Mouse (Mus musculus) gastrocnemius, postnatal 25 days (tissue): Measurements from ENCODE around the gene Gm17268. TPM values are rescaled to one million over a fixed set of nuclear protein-coding genes. Genes with fewer than 3 reads are reported as not detected.

Source experiments
- DNase-seq: peaks from one replicate; pipeline ENCODE4 v3.0.0; 2022
- total RNA-seq, 2 experiments: library from RNA; stranded (reverse); gene quantifications; 1 replicate in 1 of 2; 2 replicates in 1 of 2; pipeline ENCODE4 v1.2.3; 2021

Gene Gm17268
- total RNA-seq, 2 experiments from 2014 or later = not detected

DNA sequence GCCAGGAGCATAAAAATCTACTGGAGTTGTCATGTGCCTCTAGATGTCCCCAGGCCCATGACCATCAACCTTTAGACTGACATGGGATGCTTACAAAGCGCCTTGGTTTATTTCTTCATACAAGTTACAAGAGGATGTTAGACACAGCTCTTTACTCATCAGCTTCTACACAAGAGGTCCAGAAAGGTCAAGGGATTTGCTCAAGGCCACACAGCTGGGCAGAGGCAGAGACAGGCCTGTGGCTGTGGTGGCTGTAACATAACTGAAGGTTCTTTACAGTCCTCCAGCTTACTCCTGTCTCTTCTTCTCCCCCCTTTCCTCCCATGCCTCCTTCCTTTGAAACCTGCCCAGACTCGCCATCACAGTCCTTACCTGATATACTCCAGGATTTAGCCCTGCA lies 8.2 kb downstream of the Gm17268 start:
- no peak for DNase-seq

DNA sequence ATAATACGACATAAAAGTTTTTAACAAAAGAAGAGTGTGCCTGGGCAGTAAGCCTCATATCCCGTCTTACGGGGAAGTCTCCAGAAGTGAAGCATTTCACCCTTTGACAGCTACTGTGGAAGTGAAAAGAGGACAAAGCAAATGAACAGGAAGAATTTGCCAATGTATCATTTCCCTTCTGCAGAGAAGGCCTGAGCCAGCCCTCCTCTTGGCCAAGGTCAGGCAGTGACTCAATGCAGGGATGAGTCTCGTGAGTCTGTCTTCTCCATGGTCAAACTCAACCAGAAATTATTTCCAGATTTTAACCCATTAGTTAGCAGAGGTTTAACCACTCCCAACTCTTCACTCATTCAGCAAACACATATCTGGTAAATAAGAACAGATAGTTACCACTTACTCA lies 14.6 kb downstream of the Gm17268 start:
- no peak for DNase-seq

DNA sequence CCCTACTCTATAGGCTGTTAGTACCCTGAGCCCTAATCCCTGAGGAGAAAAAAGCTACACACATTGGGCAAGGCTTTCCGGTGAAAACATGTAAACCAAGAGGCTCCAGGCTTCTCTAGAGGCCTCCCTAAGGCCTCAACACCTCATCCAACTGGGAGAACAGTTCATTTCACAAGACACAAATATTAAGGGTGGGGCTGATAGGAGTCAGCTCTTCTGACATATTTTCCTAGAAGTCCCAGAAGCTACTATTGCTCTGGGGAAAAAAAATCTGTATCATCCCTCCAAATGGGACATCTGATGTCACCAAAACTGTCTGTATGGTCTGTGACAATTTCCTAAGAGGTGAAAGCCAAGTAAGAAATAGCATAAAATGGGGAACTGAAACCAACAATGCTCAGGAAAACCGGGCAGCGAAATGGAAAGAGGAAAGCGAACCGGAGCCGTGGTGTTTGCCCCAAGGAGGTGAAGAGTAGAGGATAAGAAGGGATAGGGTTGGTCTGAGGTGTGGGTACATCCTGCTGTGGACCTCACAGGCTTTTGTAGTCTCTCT lies 15.8 kb downstream of the Gm17268 start:
- DNase-seq = no peak

DNA sequence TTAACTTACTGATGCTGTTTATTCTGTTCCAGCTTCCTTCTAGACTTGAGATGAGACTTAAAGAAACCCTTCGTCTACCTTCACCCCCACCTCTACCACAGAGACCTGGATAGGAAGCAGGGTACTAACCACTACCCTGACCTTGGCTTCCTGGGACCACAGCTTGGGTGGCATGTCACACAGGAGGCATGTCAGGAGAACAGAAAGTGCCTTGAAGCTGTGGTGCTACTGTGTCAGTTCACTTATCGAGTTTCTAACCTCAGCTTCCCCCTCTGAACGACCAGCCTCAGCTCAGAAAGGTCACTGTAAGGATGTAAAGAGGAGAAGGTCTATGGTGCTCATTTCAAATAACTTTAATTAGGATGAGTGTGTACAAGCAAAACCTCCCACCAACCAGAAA lies 17.0 kb downstream of the Gm17268 start:
- DNase-seq = no peak

DNA sequence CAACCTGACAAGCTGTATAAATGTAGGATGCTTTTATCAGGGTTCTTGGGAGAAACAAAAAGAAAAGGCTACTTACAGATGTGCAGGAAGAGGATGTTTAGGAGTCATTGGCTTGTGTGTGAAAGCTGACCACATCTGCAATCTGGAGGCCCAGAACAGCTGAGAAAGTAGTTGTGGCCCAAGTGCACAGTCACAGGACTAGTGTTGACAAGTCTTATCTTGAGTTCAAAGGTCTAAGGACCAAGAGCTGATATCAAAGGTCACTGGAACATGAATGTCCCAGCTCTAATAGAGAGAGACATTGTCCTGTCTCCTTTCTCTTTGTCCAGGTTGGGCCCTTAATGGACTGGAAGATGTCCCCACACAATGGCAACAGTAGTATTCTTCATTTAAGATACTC lies 18.6 kb downstream of the Gm17268 start:
- no peak for DNase-seq

DNA sequence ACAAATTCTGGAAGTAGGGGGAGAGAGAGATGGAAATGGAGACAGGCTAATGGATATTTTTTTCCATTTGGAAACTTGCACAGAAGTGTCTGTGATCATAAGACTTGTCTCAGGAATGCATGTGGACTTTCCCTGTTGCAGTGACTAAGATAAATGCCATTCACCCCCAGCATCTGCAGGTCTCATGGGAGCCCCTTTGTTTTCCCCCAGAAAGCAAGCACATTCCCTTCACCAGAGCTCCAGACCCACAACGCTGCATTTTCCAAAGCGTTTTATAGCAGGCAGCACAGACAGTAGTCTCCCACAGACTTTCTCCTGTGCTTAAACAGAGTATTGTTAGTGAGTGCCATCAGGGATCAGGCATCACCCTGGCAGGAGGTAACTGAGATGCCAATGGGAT lies 19.0 kb downstream of the Gm17268 start:
- DNase-seq = no peak

DNA sequence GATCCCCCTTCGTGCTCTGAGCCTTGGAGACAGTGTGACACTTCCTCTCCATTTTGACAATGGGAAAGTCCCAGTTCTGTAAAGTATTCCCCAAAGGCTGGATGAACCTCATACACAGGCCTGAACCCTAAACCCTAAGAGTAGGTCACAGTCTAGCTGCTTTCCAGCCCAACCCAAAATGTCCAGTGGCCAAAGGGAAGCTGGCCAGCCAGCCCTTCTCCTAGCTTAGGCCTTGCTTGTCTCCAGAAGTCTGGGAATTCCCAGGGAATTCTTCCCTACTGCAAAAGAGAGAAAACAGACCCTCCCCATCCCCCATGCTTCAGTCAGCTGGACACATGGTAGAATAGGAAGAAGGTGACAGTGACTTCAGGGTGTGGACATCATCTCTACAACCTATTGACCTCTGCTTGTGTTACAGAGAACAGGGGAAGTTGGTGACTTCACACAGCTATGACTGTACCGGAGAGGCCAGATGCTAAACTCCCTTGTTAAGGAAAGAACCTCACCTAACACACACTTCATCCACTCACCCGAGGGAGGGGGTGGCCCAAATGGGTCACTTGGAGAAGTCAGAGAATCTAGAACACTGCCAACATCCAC lies 22.1 kb downstream of the Gm17268 start:
- DNase-seq = peak; percentile 31

DNA sequence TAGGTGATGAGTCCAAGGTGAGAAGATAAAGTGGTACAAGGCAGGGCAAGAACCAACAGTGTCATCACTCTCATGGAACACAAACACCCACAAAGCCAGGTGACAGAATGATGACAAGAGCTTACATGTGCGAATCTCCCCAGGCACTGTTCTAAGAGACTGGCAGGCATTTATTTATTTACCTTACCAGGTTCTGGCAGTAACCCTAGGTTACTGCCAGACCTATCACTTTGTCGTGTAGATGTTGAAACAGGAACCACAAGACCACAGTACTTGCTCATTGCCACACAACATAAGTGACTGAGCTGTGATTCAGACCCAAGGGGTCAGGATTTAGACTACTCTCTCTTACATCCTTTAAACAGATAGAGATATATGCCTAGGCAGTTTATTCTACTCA lies 23.3 kb downstream of the Gm17268 start:
- DNase-seq = no peak

DNA sequence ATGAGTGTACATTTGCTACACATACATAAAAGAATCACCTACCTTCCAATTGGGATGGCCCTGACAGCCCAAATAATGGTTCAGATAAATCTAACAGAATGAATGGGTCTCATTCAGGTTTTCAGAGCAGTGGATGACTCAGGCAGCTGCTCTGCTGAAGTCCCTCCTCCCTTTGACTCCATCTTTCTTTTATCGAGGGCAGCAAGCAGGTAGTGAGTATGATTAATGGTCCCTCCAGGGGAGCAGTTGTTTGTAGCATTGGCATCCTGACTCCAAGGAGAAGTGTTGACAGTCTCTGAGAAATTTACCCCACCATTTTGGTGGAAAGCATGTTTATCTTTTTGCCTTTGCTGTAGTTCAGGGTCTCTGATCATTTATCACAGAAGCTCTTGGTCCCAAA lies 24.6 kb downstream of the Gm17268 start:
- no peak for DNase-seq

DNA sequence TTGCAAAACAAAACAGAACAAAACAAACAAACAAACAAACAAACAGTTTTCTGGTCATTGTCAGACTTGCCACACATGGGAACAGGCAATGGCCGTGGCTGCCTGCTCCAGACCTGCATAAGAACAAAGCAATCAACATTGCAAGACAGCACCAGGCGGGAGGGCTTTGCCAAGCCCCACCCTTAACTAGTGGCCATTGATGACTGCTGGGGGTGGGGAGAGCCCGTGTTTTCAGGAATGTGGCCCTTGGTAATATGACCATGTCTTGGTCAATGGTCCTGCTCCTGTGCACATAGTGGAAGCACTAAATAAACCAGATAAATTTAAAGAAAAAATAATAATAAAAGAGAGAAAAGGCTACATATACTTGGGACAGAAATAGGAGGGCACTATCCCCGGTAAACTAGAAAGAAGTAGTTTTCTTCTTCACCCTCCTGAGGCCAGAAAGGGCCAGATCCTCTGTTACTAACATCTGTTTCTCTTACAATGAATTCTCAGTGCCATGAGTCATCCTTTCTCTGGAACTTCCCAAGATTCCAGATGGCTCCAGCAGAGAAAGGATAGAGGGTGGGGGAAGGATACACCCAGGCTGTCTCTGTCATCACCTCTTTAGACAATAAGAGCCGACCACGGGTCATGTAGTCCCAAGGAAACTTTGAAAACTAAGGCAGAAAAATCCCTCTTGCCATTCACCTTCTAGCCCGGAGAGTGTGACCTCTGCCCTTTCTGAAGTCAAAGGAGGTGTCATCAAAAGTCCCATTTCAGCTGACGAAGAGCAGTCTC lies 26.8 kb downstream of the Gm17268 start:
- DNase-seq = peak; percentile 32

DNA sequence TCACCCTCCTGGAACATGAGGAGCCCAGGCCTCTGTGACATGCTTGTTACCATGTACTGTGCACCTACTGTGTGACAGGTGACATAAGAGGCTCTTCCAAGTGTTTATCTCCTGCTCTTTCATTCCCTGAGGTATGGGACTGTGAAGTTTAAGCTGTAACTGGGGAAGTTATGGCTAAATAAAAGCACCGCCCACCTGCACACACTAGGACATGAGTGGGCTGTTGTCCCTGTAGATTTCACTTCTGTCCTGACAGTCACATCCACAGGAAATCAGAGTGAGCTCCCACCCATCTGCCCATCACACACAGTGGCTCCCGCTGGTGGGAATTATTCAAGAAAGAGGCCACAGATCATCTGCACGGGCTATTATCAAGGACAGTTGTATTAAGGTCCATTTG lies 28.2 kb downstream of the Gm17268 start:
- no peak for DNase-seq

DNA sequence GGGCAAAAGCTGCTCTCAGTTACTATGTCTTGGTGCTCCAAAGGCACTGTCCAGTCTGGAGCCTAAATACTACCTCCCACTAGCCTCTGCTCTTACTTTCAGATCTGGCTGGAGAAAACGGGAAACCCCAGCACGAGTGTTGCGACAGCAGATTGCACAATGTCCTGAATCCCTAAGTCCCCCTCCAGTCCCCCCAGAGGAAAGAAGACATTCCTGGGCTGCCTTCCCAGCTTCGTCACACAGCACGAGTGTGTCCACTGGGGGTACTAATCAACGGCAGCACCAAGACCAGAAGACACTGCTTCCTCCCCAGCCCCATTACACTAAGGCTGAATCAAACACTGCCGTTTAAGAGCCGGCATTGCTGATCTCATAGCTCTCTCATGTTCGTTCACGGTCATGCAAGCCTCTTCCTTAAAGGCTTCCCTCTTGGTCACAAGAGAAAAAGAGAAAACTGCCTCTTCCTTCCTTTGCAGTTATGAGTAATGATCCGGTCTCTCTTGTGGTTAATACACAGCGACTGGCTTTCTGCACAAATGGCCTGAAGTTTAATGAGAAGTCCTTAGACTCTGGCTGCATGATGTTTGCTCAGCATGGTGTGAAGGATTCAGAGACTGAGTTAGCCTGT lies 31.5 kb downstream of the Gm17268 start:
- peak; percentile 78 for DNase-seq

DNA sequence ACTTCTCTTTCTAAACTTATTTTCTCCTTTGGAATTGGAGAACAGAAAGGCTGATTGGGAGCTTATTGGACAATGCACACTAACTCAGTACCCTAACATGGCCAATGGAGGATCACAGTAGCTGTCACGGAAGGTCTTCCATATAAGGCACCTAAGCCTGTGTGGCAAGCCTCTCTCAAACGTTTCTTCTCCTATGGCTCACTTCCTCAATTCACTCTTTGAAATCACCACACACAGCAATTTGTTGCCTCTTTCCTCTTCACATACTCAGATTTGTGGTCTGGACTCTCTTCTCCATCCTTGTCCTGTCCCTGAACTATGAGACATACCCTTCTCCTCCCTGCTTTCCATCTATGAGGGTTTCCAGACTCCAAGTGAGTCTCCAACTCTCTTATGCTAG lies 33.6 kb downstream of the Gm17268 start:
- no peak for DNase-seq

DNA sequence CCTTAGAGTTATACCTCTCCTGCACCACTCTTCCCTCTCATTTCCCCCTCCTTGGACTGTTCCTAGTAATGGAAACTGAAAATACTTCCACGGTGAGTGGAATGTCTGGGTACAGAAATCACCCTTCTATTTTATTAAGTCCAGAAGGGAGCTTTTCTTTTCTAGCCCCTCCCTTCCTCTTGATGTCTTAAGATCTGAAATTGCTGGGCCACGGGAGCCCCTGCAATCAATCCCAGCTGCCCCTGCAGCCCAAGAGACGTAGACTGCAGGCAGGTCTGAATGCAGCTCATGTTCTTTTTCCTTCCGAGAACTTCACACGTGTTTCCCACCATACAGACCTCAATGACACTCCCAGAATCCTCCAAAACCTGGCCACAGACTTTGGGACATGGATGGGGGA lies 37.8 kb downstream of the Gm17268 start:
- no peak for DNase-seq

DNA sequence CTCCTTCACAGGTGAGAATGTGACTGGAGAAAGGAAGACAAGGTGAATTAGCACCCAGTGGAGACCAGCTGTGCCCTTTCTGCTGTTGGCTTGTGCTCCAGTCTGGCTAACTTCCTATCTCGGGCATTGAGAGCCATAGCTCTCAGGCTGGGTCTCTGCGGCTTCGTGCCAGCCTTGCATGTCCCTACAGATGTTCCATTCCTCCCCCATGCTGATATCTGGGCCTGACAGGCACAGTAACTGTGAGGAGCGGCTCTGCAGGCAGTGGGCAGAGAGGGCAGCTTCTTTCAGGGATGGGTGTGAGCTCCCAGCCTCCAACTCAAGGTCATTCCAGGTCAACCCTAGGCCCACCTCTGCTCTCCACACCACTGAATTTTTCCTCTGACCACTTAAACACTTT lies 38.9 kb downstream of the Gm17268 start:
- DNase-seq = no peak

DNA sequence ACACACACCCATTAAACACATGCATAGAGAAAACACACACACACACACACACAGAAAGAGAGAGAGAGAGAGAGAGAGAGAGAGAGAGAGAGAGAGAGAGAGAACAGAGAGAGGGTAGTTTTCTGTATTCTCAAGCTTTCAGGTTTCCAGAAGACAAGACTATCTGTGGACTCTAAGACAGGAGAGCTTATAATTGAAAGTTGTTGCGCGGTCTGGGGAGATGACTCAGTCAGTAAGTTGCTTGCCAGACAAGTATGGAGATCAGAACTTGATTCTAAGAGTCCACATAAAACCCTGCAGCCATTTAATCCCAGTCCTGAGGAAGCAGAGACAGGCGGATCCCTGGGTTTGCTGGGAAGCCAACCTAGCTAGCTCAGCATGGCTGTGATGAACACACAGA lies 39.7 kb downstream of the Gm17268 start:
- DNase-seq = no peak

DNA sequence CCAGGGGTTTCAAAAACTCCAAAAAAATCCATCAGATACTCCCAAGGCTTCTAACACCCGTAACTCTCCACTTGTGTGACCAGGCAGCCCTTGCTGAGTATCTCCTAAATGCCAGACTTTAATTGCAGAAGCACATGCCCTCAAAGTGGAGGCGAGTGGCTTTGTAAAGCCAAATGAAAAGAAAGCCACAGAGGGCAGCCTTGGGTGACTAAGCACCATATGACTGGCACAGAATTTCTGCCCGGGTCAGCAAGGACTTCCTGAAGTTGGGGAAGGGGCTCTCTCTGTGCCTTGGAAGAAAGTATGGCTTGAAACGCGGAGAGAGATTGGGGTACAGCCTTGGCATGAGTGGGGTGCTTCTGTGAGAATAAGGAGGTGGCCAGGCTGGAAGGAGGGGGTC lies 41.3 kb downstream of the Gm17268 start:
- DNase-seq = no peak

DNA sequence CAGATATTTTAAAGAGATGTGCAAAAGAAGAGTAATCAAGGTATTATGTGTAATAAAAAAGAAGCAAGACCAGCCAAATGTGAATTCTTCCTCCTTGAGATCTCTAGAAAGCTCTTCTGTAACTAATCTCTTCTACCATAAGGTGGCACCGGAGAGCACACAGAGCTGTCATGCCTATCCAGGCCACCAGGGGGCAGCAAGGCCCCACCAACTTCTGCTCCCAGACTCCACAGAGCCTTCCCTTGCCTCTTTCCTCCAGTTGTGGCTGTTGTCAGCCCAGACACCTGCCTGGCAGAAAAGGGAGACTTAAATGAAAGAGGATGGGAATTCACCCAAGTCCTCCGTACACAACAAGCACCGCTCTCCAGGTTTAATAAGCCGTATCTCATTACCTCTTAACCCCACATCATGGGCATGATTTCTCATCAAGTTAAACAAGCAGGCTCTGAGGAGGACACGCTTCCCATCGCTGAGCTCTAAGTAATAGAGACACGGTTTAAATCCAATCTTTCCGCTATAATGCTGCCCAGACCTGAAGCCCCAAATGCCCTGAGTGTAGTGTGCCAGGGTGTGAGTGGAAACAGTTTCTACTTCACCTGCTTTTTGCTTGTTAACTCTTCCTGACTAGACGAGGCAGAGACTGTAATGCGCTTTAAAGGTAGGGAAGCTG lies 42.1 kb downstream of the Gm17268 start:
- peak; percentile 36 for DNase-seq

DNA sequence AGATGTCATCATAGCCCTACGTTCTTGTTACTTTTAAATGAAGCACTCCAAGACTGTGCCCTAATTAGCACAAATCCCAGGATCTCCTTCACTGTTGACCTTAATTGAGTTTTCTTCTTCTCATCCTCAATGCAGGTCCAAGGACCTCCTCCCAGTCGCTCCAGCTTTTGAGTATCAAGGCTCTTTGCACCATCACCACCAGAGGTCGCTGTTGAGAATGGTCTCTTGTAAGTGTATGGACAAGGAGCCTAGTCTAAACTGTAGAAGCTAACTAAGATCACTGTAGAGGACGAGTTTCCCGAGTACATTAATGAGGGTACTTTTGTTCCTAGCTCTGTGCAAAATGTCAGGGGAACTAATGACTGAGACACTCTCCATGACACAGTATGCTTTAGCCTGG lies 55.2 kb downstream of the Gm17268 start:
- DNase-seq = no peak

DNA sequence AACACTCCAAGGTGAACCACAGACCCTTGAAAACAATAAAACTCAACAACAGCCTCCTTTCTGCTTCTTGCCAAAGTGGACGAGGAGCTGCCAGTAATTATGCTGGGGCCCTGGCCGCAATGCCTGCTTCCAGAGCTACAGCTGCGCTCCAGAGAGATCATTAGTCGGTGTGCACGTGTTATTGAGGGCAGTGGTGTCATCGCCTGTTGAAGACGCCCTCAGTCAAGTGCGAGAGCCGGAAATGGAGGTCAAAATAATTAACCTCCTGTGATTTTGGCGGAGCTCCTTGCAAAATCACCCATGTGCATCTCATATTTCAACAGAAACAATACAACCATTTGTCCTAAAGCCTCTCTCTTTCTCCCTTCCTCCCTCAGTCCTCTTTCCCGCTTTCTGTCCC lies 56.2 kb downstream of the Gm17268 start:
- no peak for DNase-seq
